Mouse (Mus musculus): Measurements from ENCODE around the gene Vps13d. TPM values are rescaled to one million over a fixed set of nuclear protein-coding genes. Genes with fewer than 3 reads are reported as not detected.
A peak's percentile ranks its signal among the peaks of the same experiment; 100 is the strongest.

Vps13d gene
- polyA plus RNA-seq, 1 experiment from 2014 or later: 6.7 TPM

GRCm38 (mm10) chr4:145055792-145056191 lies 139.0 kb downstream of the Vps13d start:
- H3K9ac ChIP-seq: no peak overlapping the region
- H3K4me3 ChIP-seq: no peak overlapping the region
- no peak for ATAC-seq (ENCODE audit: borderline replicate concordance, extremely low read depth, low FRiP score, low TSS enrichment)
- no peak overlapping the region for H3K4me2 ChIP-seq
- H3K27ac ChIP-seq: no peak overlapping the region
- 86% methylated on average over 3 of the region's 3 CpGs for WGBS
- H3K4me1 ChIP-seq: peaks cover 5% of the 10 kb centered on the region
- H3K27me3 ChIP-seq: no peaks in the 10 kb centered on the region
- no peaks in the 10 kb centered on the region for H3K9me3 ChIP-seq
- H3K36me3 ChIP-seq: peaks cover 21% of the 10 kb centered on the region; the same call in 1 of the 2 replicates

GRCm38 (mm10) chr4:145054369-145054768 lies 140.4 kb downstream of the Vps13d start:
- Histone ChIP-seq H3K27ac (no peak overlapping the region), H3K27me3 (no peaks in the 10 kb centered on the region), H3K4me2 (no peak overlapping the region), H3K36me3 (peaks cover 9% of the 10 kb centered on the region; the same call in 1 of the 2 replicates), H3K9ac (no peak overlapping the region), H3K4me1 (peaks cover 5% of the 10 kb centered on the region), H3K4me3 (no peak overlapping the region), H3K9me3 (no peaks in the 10 kb centered on the region)
- ATAC-seq (ENCODE audit: borderline replicate concordance, extremely low read depth, low FRiP score, low TSS enrichment): no peak
- 67% methylated on average over 3 of the region's 3 CpGs for WGBS

GRCm38 (mm10) chr4:145052697-145053096 lies 142.1 kb downstream of the Vps13d start:
- WGBS: 48% methylated on average over 1 of the region's 1 CpGs
- ATAC-seq (ENCODE audit: borderline replicate concordance, extremely low read depth, low FRiP score, low TSS enrichment): no peak

GRCm38 (mm10) chr4:145052282-145052681 lies 142.5 kb downstream of the Vps13d start:
- WGBS: 51% methylated on average over 3 of the region's 3 CpGs
- Histone ChIP-seq H3K4me2 (no peak overlapping the region), H3K4me1 (peaks cover 5% of the 10 kb centered on the region), H3K4me3 (no peak overlapping the region), H3K27ac (no peak overlapping the region), H3K27me3 (no peaks in the 10 kb centered on the region), H3K9me3 (no peaks in the 10 kb centered on the region), H3K9ac (no peak overlapping the region), H3K36me3 (peaks cover 3% of the 10 kb centered on the region; the same call in 1 of the 2 replicates)
- ATAC-seq (ENCODE audit: borderline replicate concordance, extremely low read depth, low FRiP score, low TSS enrichment): no peak

More at GRCm38 (mm10) chr4:145052697-145053096, 142.1 kb downstream of the Vps13d start:
- Histone ChIP-seq H3K9me3 (no peaks in the 10 kb centered on the region), H3K36me3 (peaks cover 3% of the 10 kb centered on the region; the same call in 1 of the 2 replicates), H3K9ac (no peak overlapping the region), H3K27ac (no peak overlapping the region), H3K4me3 (no peak overlapping the region), H3K4me2 (no peak overlapping the region), H3K4me1 (peaks cover 5% of the 10 kb centered on the region), H3K27me3 (no peaks in the 10 kb centered on the region)

GRCm38 (mm10) chr4:145051209-145051969 lies 143.4 kb downstream of the Vps13d start:
- no peak for ATAC-seq (ENCODE audit: borderline replicate concordance, extremely low read depth, low FRiP score, low TSS enrichment)
- Histone ChIP-seq H3K9ac (no peak overlapping the region), H3K4me1 (peaks cover 5% of the 10 kb centered on the region), H3K9me3 (no peaks in the 10 kb centered on the region), H3K27me3 (no peaks in the 10 kb centered on the region), H3K36me3 (no peaks in the 10 kb centered on the region; the same call in 1 of the 2 replicates), H3K4me2 (no peak overlapping the region), H3K4me3 (no peak overlapping the region), H3K27ac (no peak overlapping the region)
- WGBS: 64% methylated on average over 4 of the region's 4 CpGs

GRCm38 (mm10) chr4:145050518-145051208 lies 144.1 kb downstream of the Vps13d start:
- Histone ChIP-seq H3K4me2 (no peak overlapping the region), H3K36me3 (no peaks in the 10 kb centered on the region; the same call in 1 of the 2 replicates), H3K9ac (no peak overlapping the region), H3K27ac (no peak overlapping the region), H3K4me1 (peaks cover 5% of the 10 kb centered on the region), H3K4me3 (no peak overlapping the region), H3K9me3 (no peaks in the 10 kb centered on the region), H3K27me3 (no peaks in the 10 kb centered on the region)
- WGBS: 35% methylated on average over 8 of the region's 8 CpGs
- 0 out of 2 replicates have a peak, but pooled peaks have one; percentile 42 for ATAC-seq (ENCODE audit: borderline replicate concordance, extremely low read depth, low FRiP score, low TSS enrichment)

- peaks cover 19% of the 10 kb centered on the region; the same call in 1 of the 2 replicates for H3K36me3 ChIP-seq
- WGBS: 79% methylated on average over 5 of the region's 5 CpGs
- no peaks in the 10 kb centered on the region for H3K9me3 ChIP-seq
- no peak for ATAC-seq (ENCODE audit: borderline replicate concordance, extremely low read depth, low FRiP score, low TSS enrichment)
- peaks cover 5% of the 10 kb centered on the region for H3K4me1 ChIP-seq
- no peak overlapping the region for H3K4me2 ChIP-seq
- H3K27ac ChIP-seq: no peak overlapping the region
- H3K9ac ChIP-seq: no peak overlapping the region
- no peak overlapping the region for H3K4me3 ChIP-seq
- no peaks in the 10 kb centered on the region for H3K27me3 ChIP-seq
These were observed 146.8 kb downstream of the Vps13d start for GRCm38 (mm10) chr4:145047964-145048363.

- H3K4me3 ChIP-seq: no peak overlapping the region
- H3K4me2 ChIP-seq: no peak overlapping the region
- no peak for ATAC-seq (ENCODE audit: borderline replicate concordance, extremely low read depth, low FRiP score, low TSS enrichment)
- no peaks in the 10 kb centered on the region for H3K27me3 ChIP-seq
- peaks cover 19% of the 10 kb centered on the region; the same call in 1 of the 2 replicates for H3K36me3 ChIP-seq
- 59% methylated on average over 5 of the region's 8 CpGs for WGBS
- no peak overlapping the region for H3K9ac ChIP-seq
- no peaks in the 10 kb centered on the region for H3K9me3 ChIP-seq
- no peak overlapping the region for H3K27ac ChIP-seq
- H3K4me1 ChIP-seq: no peaks in the 10 kb centered on the region
These were observed 148.8 kb downstream of the Vps13d start for GRCm38 (mm10) chr4:145046032-145046401.

GRCm38 (mm10) chr4:145045312-145046031 lies 149.3 kb downstream of the Vps13d start:
- H3K27ac ChIP-seq: no peak overlapping the region
- H3K27me3 ChIP-seq: no peaks in the 10 kb centered on the region
- no peaks in the 10 kb centered on the region for H3K9me3 ChIP-seq
- H3K4me3 ChIP-seq: no peak overlapping the region
- WGBS: 60% methylated on average over 5 of the region's 5 CpGs
- no peak for ATAC-seq (ENCODE audit: borderline replicate concordance, extremely low read depth, low FRiP score, low TSS enrichment)
- H3K9ac ChIP-seq: no peak overlapping the region
- no peak overlapping the region for H3K4me2 ChIP-seq
- no peaks in the 10 kb centered on the region for H3K4me1 ChIP-seq
- peaks cover 19% of the 10 kb centered on the region; the same call in 1 of the 2 replicates for H3K36me3 ChIP-seq

- H3K4me3 ChIP-seq: no peak overlapping the region
- 72% methylated on average over 6 of the region's 6 CpGs for whole genome bisulfite sequencing
These were observed 153.5 kb downstream of the Vps13d start for GRCm38 (mm10) chr4:145041223-145041870.

More at GRCm38 (mm10) chr4:145041223-145041870, 153.5 kb downstream of the Vps13d start:
- Histone ChIP-seq H3K4me1 (peaks cover 20% of the 10 kb centered on the region), H3K9me3 (no peaks in the 10 kb centered on the region), H3K4me2 (no peak overlapping the region), H3K36me3 (peaks cover 19% of the 10 kb centered on the region; the same call in 1 of the 2 replicates), H3K27me3 (no peaks in the 10 kb centered on the region), H3K27ac (no peak overlapping the region), H3K9ac (no peak overlapping the region)
- ATAC-seq (ENCODE audit: borderline replicate concordance, extremely low read depth, low FRiP score, low TSS enrichment): no peak
